Mouse (Mus musculus) heart, adult 18-20 months (tissue): Measurements from ENCODE around the gene Fndc7. TPM values are rescaled to one million over a fixed set of nuclear protein-coding genes. Genes with fewer than 3 reads are reported as not detected.

Experiments
- DNase-seq, 2 experiments: peaks; one replicate each; pipeline ENCODE4 v3.0.0; 2021 to 2022; ENCODE audit warnings: mixed read lengths in 1 of 2
- long read RNA-seq, 2 experiments: library from polyadenylated mRNA; stranded (forward); transcript quantifications; one replicate each; pipeline ENCODE4 v2.0.0; 2021
- total RNA-seq, 2 experiments: library from RNA; stranded (reverse); gene quantifications; 2 replicates each; pipeline ENCODE4 v1.2.3; 2021

The Fndc7 gene
- total RNA-seq: under 1 TPM; 0.07 to 0.18 TPM
- long read RNA-seq, experiment 1: 0 reads
- long read RNA-seq, experiment 2: 0 reads

DNA sequence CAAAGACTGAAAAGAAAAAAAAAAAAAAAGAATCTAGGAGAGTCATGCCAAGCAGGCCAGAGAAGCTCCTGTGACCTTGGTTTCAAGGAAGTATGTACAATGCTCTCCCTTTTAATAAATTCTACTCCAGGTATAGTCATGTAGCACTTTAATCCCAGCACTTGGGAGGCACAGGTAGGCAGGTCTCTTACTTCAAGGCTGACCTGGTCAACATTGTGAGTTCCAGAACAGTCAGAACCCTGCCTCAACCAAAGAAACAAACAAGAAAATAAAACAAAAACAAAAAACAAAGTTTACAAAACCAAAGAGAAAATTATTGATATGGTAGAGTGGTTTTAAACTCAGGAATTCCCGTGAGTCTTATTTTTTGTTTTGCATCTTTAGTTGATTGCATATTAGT, at the start of gene Fndc7:
Fndc7 (minus strand) TSS at position 101 of the 400 bp plus-strand sequence.
- DNase-seq: no peak

DNA sequence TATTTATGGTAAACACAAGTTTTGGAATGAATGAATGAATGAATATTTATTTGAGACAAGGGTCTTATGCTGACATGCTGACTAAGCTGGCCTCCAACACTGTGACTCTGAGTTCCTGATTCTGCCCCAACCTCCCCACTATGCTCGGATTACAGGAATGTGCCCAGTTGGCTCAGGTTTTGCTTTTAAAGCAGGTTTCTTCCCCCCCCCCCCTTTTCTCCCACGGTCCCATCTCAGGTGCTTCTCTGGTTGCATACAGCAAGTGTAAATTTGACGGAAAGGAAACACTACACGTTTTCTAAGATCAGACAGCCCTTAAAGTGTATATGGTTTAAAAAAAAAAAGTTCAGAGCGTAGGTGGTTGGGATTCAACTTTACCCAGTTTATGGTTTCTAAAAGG, 49.8 kb upstream of the Fndc7 start, which contains the start of gene Henmt1:
Henmt1 (plus strand) TSS at position 301 of the 400 bp plus-strand sequence.
- no peak for DNase-seq

- no peak for DNase-seq
Measured at GRCm38 (mm10) chr3:108938691-108939090, 48.9 kb upstream of the Fndc7 start.

DNA sequence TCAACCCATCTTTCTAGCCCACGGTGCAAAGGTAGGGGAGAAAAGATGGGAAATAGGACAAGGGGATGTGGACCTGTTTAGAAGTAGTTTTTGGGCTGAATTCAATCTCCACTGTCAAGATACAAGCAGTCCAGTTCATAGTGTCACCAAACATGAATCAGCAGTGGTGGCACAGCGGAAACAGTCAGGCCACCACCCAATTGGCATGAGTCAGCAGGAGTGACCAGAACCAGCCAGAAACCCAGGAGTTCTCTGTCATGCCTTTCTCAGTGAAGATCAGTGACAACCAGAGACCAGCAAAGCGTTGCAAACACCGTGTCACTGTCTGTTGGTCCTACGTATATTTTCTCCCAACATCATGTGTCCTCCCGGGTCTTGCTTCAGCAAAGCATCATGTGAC, 43.7 kb upstream of the Fndc7 start:
- no peak for DNase-seq

- DNase-seq: no peak
Measured at GRCm38 (mm10) chr3:108926308-108926707, 36.5 kb upstream of the Fndc7 start.

- DNase-seq: no peak
Measured at GRCm38 (mm10) chr3:108925677-108926076, 35.9 kb upstream of the Fndc7 start.

DNA sequence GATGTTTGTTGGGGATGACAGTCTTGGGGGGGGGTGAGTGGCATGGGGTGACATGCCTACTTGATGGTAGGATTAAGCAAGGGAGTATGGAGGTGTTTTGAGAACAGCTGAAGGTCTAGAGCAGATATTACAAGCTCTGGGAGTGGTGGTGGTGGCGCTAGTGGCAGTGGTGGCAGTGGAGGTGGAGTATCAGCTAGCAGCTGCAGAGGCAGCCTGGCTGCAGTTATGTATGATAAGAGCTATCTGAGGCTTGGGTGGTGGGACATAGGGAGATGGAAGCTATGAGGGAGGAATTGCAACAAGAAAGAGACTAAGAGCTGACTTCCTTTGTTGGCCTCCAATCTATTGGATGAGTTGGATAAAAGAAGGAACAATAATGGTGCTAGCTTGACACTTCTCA, 32.0 kb upstream of the Fndc7 start:
- no peak for DNase-seq

DNA sequence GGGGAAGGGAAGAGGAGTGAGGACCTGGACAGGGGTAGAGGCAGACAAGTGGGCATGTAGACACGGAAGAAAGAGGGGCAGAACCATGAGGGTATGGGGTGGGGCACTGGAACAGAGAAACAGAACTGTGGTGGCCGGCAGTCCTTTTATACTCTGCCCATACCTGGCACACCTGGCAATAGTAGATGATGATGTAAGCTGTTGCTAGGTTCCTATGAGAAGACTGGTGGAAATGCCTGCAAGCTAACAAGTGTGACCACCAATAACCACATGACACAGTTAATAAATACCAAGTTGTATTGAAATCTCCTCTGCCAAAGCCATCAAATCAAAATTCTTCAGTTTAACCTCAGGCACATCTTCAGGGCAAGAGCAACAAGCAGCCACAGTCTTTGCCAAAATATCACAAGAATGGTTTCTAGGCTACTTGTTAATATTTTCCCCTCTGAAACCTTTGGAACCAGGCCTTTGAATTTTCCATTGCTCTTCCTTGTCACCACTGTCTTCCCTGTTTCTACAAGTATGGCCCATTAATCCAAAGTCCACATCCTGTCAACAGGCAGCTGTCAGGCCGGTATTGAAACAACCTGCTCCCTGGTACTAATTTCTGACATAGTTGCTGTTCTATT, 30.7 kb upstream of the Fndc7 start:
- DNase-seq: no peak

DNA sequence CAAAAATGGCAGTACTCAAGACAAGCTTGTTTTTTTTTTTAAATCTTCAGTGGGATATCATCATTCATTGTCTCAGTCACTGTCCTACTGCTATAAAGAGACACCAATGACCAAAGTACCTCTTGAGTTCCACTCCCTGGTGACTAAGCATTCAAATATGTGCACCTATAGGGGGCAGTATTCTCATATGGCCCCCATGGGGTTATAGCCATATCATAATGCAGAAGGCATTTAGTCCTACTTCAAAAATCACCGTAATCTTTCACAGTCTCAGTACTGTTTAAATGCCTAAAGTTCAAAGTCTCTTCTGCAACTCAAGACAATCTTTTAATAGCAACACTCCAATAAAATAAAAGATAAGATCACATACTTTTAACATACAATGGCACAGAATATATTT, 29.0 kb upstream of the Fndc7 start:
- no peak for DNase-seq

- no peak for DNase-seq
Measured at GRCm38 (mm10) chr3:108917986-108918385, 28.2 kb upstream of the Fndc7 start.

GRCm38 (mm10) chr3:108916857-108917256, 27.0 kb upstream of the Fndc7 start:
- no peak for DNase-seq

DNA sequence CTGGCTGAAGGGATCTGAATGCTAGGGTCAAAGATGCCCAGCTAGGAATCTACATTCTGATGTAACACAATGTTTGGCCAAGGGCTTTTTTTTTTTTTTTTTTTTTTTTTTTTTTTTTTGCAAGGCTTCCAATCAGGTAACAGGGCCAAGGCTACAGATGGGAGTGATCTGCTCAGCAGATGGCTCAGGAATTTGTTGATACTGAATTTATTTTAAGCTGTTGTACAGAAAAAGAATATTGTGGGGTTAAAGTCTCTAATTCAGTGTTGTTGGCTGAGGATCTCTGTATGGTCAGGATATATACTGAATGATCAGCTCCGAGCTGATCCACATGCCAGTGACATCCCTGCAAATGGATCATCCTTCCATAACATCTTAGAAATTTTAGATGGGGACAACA, 26.2 kb upstream of the Fndc7 start:
- DNase-seq: no peak

- peak; percentile 96 to 97 for DNase-seq
Measured at GRCm38 (mm10) chr3:108911548-108912413, 22.0 kb upstream of the Fndc7 start, which contains the start of gene Prpf38b. Gene Prpf38b, minus strand, starts transcription at chr3:108911727.

DNA sequence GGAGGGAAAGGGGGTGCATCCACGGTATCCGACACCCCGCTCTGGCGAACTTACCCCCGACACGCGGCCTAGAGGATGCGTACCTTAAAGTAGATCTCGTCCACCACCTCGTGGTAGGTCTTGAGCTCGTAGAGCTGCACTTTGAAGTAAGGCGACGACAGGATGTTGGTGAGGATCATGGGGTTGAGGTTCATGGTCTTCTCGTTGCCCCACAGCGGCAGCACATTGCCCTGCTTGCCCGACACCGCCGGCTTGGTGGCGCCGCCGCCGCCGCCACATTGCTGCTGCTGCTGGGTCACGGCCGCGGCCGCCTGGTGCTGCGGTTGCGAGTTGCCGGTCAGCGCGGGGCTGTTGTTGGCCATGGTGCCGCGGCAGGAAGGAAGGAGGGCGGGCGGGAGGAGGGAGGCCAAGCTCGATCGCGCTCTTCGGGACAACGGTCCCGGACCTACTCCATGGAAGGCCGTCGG, 21.3 kb upstream of the Fndc7 start:
- peak; percentile 65 to 66 for DNase-seq

- DNase-seq: peak in 1 of 2 experiments; percentile 23
Measured at GRCm38 (mm10) chr3:108910303-108911080, 20.7 kb upstream of the Fndc7 start.

DNA sequence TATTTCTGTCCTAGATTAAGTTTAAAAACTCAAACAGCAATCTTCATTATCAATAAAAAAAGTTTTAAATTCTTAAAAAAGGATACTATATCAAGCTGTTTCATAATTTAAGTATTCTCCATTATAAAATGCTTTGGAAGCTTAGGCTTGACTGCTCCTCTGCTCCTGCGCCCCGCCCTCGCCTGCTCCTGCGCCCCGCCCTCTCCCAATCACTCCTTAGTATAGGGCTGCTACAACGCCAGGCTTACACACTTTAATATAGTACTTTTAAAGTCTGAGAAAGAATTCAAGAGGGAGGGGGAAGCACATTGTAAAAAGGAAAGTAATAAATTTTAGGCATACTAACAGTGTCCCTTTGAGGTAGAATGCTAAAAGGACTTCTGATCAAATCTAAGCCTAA, 13.1 kb upstream of the Fndc7 start:
- no peak for DNase-seq

DNA sequence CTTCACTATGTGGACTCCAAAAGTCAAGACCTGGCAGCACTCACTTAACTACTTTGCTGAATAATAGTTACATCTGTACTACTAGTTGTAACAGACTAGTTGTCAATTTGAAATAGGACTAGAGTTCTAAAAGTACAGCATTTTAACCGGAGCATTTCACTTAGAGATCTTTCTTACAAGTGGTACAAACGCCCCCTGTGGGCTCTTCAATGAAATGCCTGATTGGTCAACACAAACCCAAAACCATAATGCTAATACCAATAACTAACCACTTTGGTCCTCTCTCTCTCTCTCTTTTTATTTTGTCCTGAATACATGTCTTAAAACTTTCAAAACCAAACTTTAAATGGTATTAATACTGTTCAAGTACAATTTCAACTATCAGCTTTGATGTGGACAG, 12.2 kb upstream of the Fndc7 start:
- no peak for DNase-seq

DNA sequence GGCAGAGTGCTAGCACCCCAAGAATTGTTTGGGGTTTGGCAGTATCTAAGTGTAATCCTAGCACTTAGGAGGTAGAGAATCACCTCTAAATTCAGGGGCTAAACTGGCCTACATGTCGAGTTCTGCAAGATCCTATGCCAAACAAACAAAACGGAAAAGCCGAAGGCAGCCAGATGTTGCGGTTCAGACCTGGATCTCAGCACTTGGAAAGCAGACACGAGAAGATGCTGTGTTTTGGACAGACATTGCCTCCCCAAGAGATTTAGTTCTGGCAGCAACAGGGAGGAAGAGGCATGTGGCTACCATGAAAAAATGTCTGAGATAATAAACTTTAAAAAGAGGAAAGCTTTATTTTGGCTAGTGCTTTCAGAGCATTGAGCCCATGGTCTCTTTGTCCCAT, 10.9 kb upstream of the Fndc7 start:
- DNase-seq: peak; percentile 36 to 46

DNA sequence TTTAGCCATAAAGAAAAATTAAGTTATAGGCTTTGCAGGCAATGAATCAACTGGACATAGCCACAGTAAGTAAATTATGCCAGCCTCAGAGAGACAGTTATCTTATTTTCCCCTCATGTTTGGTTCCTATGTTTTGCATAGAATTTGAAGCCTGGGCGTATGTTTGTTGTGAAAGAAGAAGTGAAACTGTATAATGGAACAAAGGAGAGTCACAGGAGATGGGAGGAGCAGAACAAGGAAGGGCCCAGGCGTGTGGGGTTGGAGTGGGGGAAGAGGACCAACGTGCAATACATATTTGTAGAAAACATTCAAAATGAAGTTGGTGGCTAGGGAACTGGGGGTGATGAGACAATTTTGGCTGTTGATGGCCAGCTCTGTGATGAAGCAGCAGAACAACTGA, 10.3 kb upstream of the Fndc7 start:
- peak in 1 of 2 experiments; percentile 65 for DNase-seq

GRCm38 (mm10) chr3:108898640-108899039, 8.8 kb upstream of the Fndc7 start:
- no peak for DNase-seq

DNA sequence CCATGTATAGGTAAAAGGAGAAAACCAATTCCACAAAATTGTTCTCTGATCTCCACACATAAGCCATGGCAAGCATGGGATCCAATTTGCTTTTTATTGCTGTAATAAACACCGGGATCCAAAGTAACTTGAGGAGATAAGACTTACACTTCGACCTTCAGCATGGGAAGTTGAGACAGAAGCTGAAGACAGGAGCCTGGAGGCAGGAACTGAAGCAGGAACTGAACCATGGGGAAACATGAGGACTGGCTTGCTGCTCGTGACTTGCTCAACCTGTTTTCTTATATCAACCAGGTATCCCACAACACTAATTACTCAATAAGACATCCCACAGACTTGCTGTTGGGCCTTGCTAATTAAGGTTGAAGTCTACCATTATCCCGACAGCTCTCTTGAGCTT, 3.1 kb upstream of the Fndc7 start:
- DNase-seq: no peak

- no peak for DNase-seq
Measured at GRCm38 (mm10) chr3:108892080-108892479, 2.3 kb upstream of the Fndc7 start.

GRCm38 (mm10) chr3:108887618-108887975, 2.2 kb downstream of the Fndc7 start:
- DNase-seq: no peak
